In genomic region chr9:103758930-103759695, GRCm38 (mm10) we compare ENCODE assay signal across 9 mouse cellular contexts. TPM values are rescaled to one million over a fixed set of nuclear protein-coding genes. Genes with fewer than 3 reads are reported as not detected.
DNase-seq lines count a peak whose midpoint lies in the region; ATAC-seq lines count a peak whose summit lies in the region.
"Had no signal": no experiment of that assay in that cellular context is flagged by ENCODE, and none has a peak within 500 bp of the region (broad histone marks: within the 10 kb centered on the region; RNA-seq: fewer than 3 reads in every experiment).

No protein-coding gene starts in this region.

- H3K36me3 ChIP-seq in hindbrain, embryonic 12.5 days, result no peaks in the 10 kb centered on the region

- WGBS in hindbrain, embryonic 12.5 days, result 24% methylated on average over 20 of the region's 20 CpGs

- 0 out of 2 replicates have a peak, but pooled peaks have one; percentile 3 for ATAC-seq in hindbrain, embryonic 12.5 days (ENCODE audit: low FRiP score)
- ATAC-seq in megakaryocyte-erythroid progenitor cell, adult 5-6 weeks (replicated peaks; ENCODE audit: low FRiP score, low TSS enrichment, poor library complexity, severe bottlenecking), result peak; percentile 78
- no peak for ATAC-seq in erythroblast, adult 5-6 weeks (replicated peaks; ENCODE audit: low FRiP score, poor library complexity, severe bottlenecking)

- H3K27ac ChIP-seq in hindbrain, embryonic 12.5 days, result no peak overlapping the region

- peaks cover 19% of the 10 kb centered on the region for H3K4me1 ChIP-seq in hindbrain, embryonic 12.5 days

- H3K4me3 ChIP-seq in hindbrain, embryonic 12.5 days, result peak overlapping the region; percentile 15; the same call in 1 of the 2 replicates
- H3K4me3 ChIP-seq: myocyte had no signal

- H3K9me3 ChIP-seq in hindbrain, embryonic 12.5 days (replicated peaks), result no peaks in the 10 kb centered on the region

- DNase-seq in T-cell, adult 2 months (ENCODE audit: low spot score), result peak; percentile 18
- peak; percentile 91 for DNase-seq in cerebellum, adult 9-11 months
- DNase-seq in frontal cortex, postnatal 14 days (ENCODE audit: low spot score in 2 of 2), result peak; percentile 62 to 79
- peak; percentile 68 for DNase-seq in left cerebral cortex, adult 11 months (ENCODE audit: low spot score)
- peak; percentile 27 for DNase-seq in skeletal muscle tissue, adult 2 months (ENCODE audit: low read depth, low spot score)

- H3K9ac ChIP-seq in hindbrain, embryonic 12.5 days, result peak overlapping the region; percentile 43

- peaks cover 27% of the 10 kb centered on the region for H3K27me3 ChIP-seq in hindbrain, embryonic 12.5 days

- peak overlapping the region; percentile 90 for H3K4me2 ChIP-seq in hindbrain, embryonic 12.5 days (replicated peaks)

RNA-seq across cellular contexts. Expression of gene Tmem108, which starts 2.5 kb away (rescaled TPM):
- 22.4 and 24.0 TPM in 2 replicates for polyA plus RNA-seq in hindbrain, embryonic 12.5 days (2016; fragmentation: Nextera tagmentation; extraction: Ambion mirVana)
- 0.74 and 1.3 TPM in 2 replicates for total RNA-seq in megakaryocyte-erythroid progenitor cell, adult 5-6 weeks (2014; fragmentation: Nextera tagmentation)
- 0.38 TPM in 1 of 2 replicates, not detected in the other for total RNA-seq in megakaryocyte-erythroid progenitor cell, adult 5-6 weeks (2017)
- total RNA-seq in erythroblast, adult 5-6 weeks (2015; ENCODE audit: low replicate concordance), result not detected in 2 replicates
- total RNA-seq in erythroblast, adult 5-6 weeks (2017; ENCODE audit: low replicate concordance), result not detected in 2 replicates
- polyA plus RNA-seq: myocyte had no signal

Comparison
In these comparisons a context has a peak if more than half of its experiments do, and no peak if none do; other contexts are left out.
1. DNase-seq: peak in every context shown above with its lines; median percentile 91 in cerebellum, adult 9-11 months; 70 in frontal cortex, postnatal 14 days; 68 in left cerebral cortex, adult 11 months; 27 in skeletal muscle tissue, adult 2 months; 18 in T-cell, adult 2 months.